Mouse (Mus musculus): ENCODE measurements at regions not wholly inside any gene's neighbourhood (a gene's known extent, or its start where the extent isn't known, plus 50 kb on each side); places are given as distances from the start of the nearest gene placed in this dataset.
"Not testable (repeated sequence)": the region's sequence is repeated elsewhere in the genome, so short reads cannot be mapped to it uniquely, and the experiment has no call there.

GRCm38 (mm10) chr1:17545311-17545710 lies 600.4 kb downstream of the Crisp4 start:
- no peaks in the 10 kb centered on the region for H3K27me3 ChIP-seq (ENCODE audit: control insufficient read depth, insufficient read depth, low read length)
- H3K36me3 ChIP-seq (replicated peaks; ENCODE audit: control insufficient read depth, insufficient read depth, low read length), result no peaks in the 10 kb centered on the region
- DNase-seq (ENCODE audit: low spot score), result no peak
- no peak overlapping the region for H3K4me3 ChIP-seq (ENCODE audit: low read depth, low read length)
- 65% methylated on average over 1 of the region's 2 CpGs for WGBS
- ATAC-seq (ENCODE audit: insufficient read depth, low read depth), result no peak
- no peak overlapping the region for H3K27ac ChIP-seq (ENCODE audit: low read depth)
- no peak for TF ChIP-seq EP300 (IDR thresholded peaks at IDR 0.05; ENCODE audit: low read depth)
- TF ChIP-seq CTCF (IDR thresholded peaks at IDR 0.05; ENCODE audit: low read depth), result no peak
- H3K4me2 ChIP-seq (ENCODE audit: low read depth, low read length), result no peak overlapping the region
- no peaks in the 10 kb centered on the region for H3K4me1 ChIP-seq (ENCODE audit: control insufficient read depth, insufficient read depth)
- no peaks in the 10 kb centered on the region for H3K9me3 ChIP-seq (replicated peaks; ENCODE audit: control insufficient read depth, low read length)
- no peak overlapping the region for H3K9ac ChIP-seq (replicated peaks; ENCODE audit: low read depth, low read length)

GRCm38 (mm10) chr1:17538160-17538559 lies 607.5 kb downstream of the Crisp4 start:
- no peak overlapping the region for H3K4me3 ChIP-seq (ENCODE audit: low read depth, low read length)
- no peak for ATAC-seq (ENCODE audit: insufficient read depth, low read depth)

GRCm38 (mm10) chr1:17531291-17531690 lies 614.4 kb downstream of the Crisp4 start:
- not testable (repeated sequence) for DNase-seq (ENCODE audit: low spot score); H3K4me3 ChIP-seq (ENCODE audit: low read depth, low read length); H3K4me1 ChIP-seq (ENCODE audit: control insufficient read depth, insufficient read depth); ATAC-seq (ENCODE audit: insufficient read depth, low read depth); H3K9ac ChIP-seq (replicated peaks; ENCODE audit: low read depth, low read length); H3K9me3 ChIP-seq (replicated peaks; ENCODE audit: control insufficient read depth, low read length); H3K27me3 ChIP-seq (ENCODE audit: control insufficient read depth, insufficient read depth, low read length); H3K4me2 ChIP-seq (ENCODE audit: low read depth, low read length); H3K27ac ChIP-seq (ENCODE audit: low read depth); H3K36me3 ChIP-seq (replicated peaks; ENCODE audit: control insufficient read depth, insufficient read depth, low read length)

More at GRCm38 (mm10) chr1:17538160-17538559, 607.5 kb downstream of the Crisp4 start:
- no peaks in the 10 kb centered on the region for H3K9me3 ChIP-seq (replicated peaks; ENCODE audit: control insufficient read depth, low read length)
- no peaks in the 10 kb centered on the region for H3K4me1 ChIP-seq (ENCODE audit: control insufficient read depth, insufficient read depth)
- no peak overlapping the region for H3K4me2 ChIP-seq (ENCODE audit: low read depth, low read length)
- no peak for TF ChIP-seq EP300 (IDR thresholded peaks at IDR 0.05; ENCODE audit: low read depth)
- no peak for TF ChIP-seq CTCF (IDR thresholded peaks at IDR 0.05; ENCODE audit: low read depth)
- no peaks in the 10 kb centered on the region for H3K36me3 ChIP-seq (replicated peaks; ENCODE audit: control insufficient read depth, insufficient read depth, low read length)
- no peak overlapping the region for H3K27ac ChIP-seq (ENCODE audit: low read depth)
- H3K9ac ChIP-seq (replicated peaks; ENCODE audit: low read depth, low read length), result no peak overlapping the region
- H3K27me3 ChIP-seq (ENCODE audit: control insufficient read depth, insufficient read depth, low read length), result no peaks in the 10 kb centered on the region
- DNase-seq (ENCODE audit: low spot score), result no peak

- no peaks in the 10 kb centered on the region for H3K4me1 ChIP-seq (ENCODE audit: control insufficient read depth, insufficient read depth)
- TF ChIP-seq CTCF (IDR thresholded peaks at IDR 0.05; ENCODE audit: low read depth), result no peak
- TF ChIP-seq EP300 (IDR thresholded peaks at IDR 0.05; ENCODE audit: low read depth), result no peak
- no peak overlapping the region for H3K4me2 ChIP-seq (ENCODE audit: low read depth, low read length)
- H3K9me3 ChIP-seq (replicated peaks; ENCODE audit: control insufficient read depth, low read length), result no peaks in the 10 kb centered on the region
- WGBS, result 59% methylated on average over 2 of the region's 2 CpGs
- DNase-seq (ENCODE audit: low spot score) (no peak), ATAC-seq (ENCODE audit: insufficient read depth, low read depth) (no peak)
- H3K9ac ChIP-seq (replicated peaks; ENCODE audit: low read depth, low read length), result no peak overlapping the region
- H3K27me3 ChIP-seq (ENCODE audit: control insufficient read depth, insufficient read depth, low read length), result no peaks in the 10 kb centered on the region
- no peaks in the 10 kb centered on the region for H3K36me3 ChIP-seq (replicated peaks; ENCODE audit: control insufficient read depth, insufficient read depth, low read length)
- H3K4me3 ChIP-seq (ENCODE audit: low read depth, low read length), result no peak overlapping the region
- no peak overlapping the region for H3K27ac ChIP-seq (ENCODE audit: low read depth)
These were observed 625.6 kb downstream of the Crisp4 start for GRCm38 (mm10) chr1:17520118-17520517.

GRCm38 (mm10) chr1:17506125-17507112 lies 639.3 kb downstream of the Crisp4 start:
- Histone ChIP-seq H3K4me3 (ENCODE audit: low read depth, low read length) (no peak overlapping the region), H3K27me3 (ENCODE audit: control insufficient read depth, insufficient read depth, low read length) (no peaks in the 10 kb centered on the region)

GRCm38 (mm10) chr1:17493596-17493995 lies 652.1 kb downstream of the Crisp4 start:
- WGBS, result 63% methylated on average over 3 of the region's 3 CpGs
- Histone ChIP-seq H3K27me3 (ENCODE audit: control insufficient read depth, insufficient read depth, low read length) (no peaks in the 10 kb centered on the region), H3K27ac (ENCODE audit: low read depth) (no peak overlapping the region), H3K4me2 (ENCODE audit: low read depth, low read length) (no peak overlapping the region), H3K4me3 (ENCODE audit: low read depth, low read length) (no peak overlapping the region), H3K4me1 (ENCODE audit: control insufficient read depth, insufficient read depth) (no peaks in the 10 kb centered on the region), H3K9me3 (replicated peaks; ENCODE audit: control insufficient read depth, low read length) (no peaks in the 10 kb centered on the region), H3K9ac (replicated peaks; ENCODE audit: low read depth, low read length) (no peak overlapping the region), H3K36me3 (replicated peaks; ENCODE audit: control insufficient read depth, insufficient read depth, low read length) (no peaks in the 10 kb centered on the region)
- TF ChIP-seq CTCF (IDR thresholded peaks at IDR 0.05; ENCODE audit: low read depth) (no peak), EP300 (IDR thresholded peaks at IDR 0.05; ENCODE audit: low read depth) (no peak)
- no peak for DNase-seq (ENCODE audit: low spot score)
- no peak for ATAC-seq (ENCODE audit: insufficient read depth, low read depth)

More at GRCm38 (mm10) chr1:17506125-17507112, 639.3 kb downstream of the Crisp4 start:
- Histone ChIP-seq H3K27ac (ENCODE audit: low read depth) (no peak overlapping the region), H3K9me3 (replicated peaks; ENCODE audit: control insufficient read depth, low read length) (no peaks in the 10 kb centered on the region), H3K36me3 (replicated peaks; ENCODE audit: control insufficient read depth, insufficient read depth, low read length) (no peaks in the 10 kb centered on the region), H3K4me1 (ENCODE audit: control insufficient read depth, insufficient read depth) (no peaks in the 10 kb centered on the region), H3K9ac (replicated peaks; ENCODE audit: low read depth, low read length) (no peak overlapping the region), H3K4me2 (ENCODE audit: low read depth, low read length) (no peak overlapping the region)
- DNase-seq (ENCODE audit: low spot score) (no peak), ATAC-seq (ENCODE audit: insufficient read depth, low read depth) (no peak)
- WGBS, result 75% methylated on average over 6 of the region's 6 CpGs
- TF ChIP-seq CTCF (IDR thresholded peaks at IDR 0.05; ENCODE audit: low read depth) (no peak), EP300 (IDR thresholded peaks at IDR 0.05; ENCODE audit: low read depth) (no peak)

GRCm38 (mm10) chr1:17489854-17490202 lies 655.9 kb downstream of the Crisp4 start:
- not testable (repeated sequence) for H3K4me2 ChIP-seq (ENCODE audit: low read depth, low read length); H3K9ac ChIP-seq (replicated peaks; ENCODE audit: low read depth, low read length); H3K36me3 ChIP-seq (replicated peaks; ENCODE audit: control insufficient read depth, insufficient read depth, low read length); H3K9me3 ChIP-seq (replicated peaks; ENCODE audit: control insufficient read depth, low read length); H3K27me3 ChIP-seq (ENCODE audit: control insufficient read depth, insufficient read depth, low read length); ATAC-seq (ENCODE audit: insufficient read depth, low read depth); H3K27ac ChIP-seq (ENCODE audit: low read depth); H3K4me3 ChIP-seq (ENCODE audit: low read depth, low read length); DNase-seq (ENCODE audit: low spot score); H3K4me1 ChIP-seq (ENCODE audit: control insufficient read depth, insufficient read depth)

- H3K4me1 ChIP-seq (ENCODE audit: control insufficient read depth, insufficient read depth); H3K9me3 ChIP-seq (replicated peaks; ENCODE audit: control insufficient read depth, low read length); ATAC-seq (ENCODE audit: insufficient read depth, low read depth); H3K27me3 ChIP-seq (ENCODE audit: control insufficient read depth, insufficient read depth, low read length); H3K4me3 ChIP-seq (ENCODE audit: low read depth, low read length); H3K27ac ChIP-seq (ENCODE audit: low read depth); H3K9ac ChIP-seq (replicated peaks; ENCODE audit: low read depth, low read length); H3K4me2 ChIP-seq (ENCODE audit: low read depth, low read length); DNase-seq (ENCODE audit: low spot score); H3K36me3 ChIP-seq (replicated peaks; ENCODE audit: control insufficient read depth, insufficient read depth, low read length): not testable (repeated sequence)
- 75% methylated on average over 6 of the region's 6 CpGs for WGBS
These were observed 656.4 kb downstream of the Crisp4 start for GRCm38 (mm10) chr1:17489192-17489853.
